Mouse (Mus musculus): ENCODE measurements around the gene Rag1. TPM values are rescaled to one million over a fixed set of nuclear protein-coding genes. Genes with fewer than 3 reads are reported as not detected.

Rag1 gene
- polyA plus RNA-seq, 1 experiment, result not detected

- Histone ChIP-seq H3K4me1 (ENCODE audit: control insufficient read depth, insufficient read depth, insufficient read length, low read length) (no peaks in the 10 kb centered on the region), H3K4me3 (ENCODE audit: low read depth, low read length) (no peak overlapping the region), H3K36me3 (ENCODE audit: control insufficient read depth, insufficient read depth, low read length) (no peaks in the 10 kb centered on the region), H3K27me3 (ENCODE audit: control insufficient read depth, insufficient read depth, low read length) (no peaks in the 10 kb centered on the region), H3K27ac (ENCODE audit: insufficient read depth, low read depth, low read length) (no peak overlapping the region)
- TF ChIP-seq CTCF (IDR thresholded peaks at IDR 0.05; ENCODE audit: extremely low read depth, insufficient read length, insufficient replicate concordance, low read depth, low read length), result no peak
- no peak for TF ChIP-seq POLR2A (IDR thresholded peaks at IDR 0.05; ENCODE audit: low read depth, low read length)
- WGBS, result 63% methylated on average over 7 of the region's 7 CpGs
Measured at GRCm38 (mm10) chr2:101638979-101639839, 10.1 kb downstream of the Rag1 start.

GRCm38 (mm10) chr2:101628297-101629236, 20.7 kb downstream of the Rag1 start:
- Histone ChIP-seq H3K27me3 (ENCODE audit: control insufficient read depth, insufficient read depth, low read length) (no peaks in the 10 kb centered on the region), H3K4me3 (ENCODE audit: low read depth, low read length) (peak overlapping the region; percentile 89), H3K36me3 (ENCODE audit: control insufficient read depth, insufficient read depth, low read length) (no peaks in the 10 kb centered on the region), H3K27ac (ENCODE audit: insufficient read depth, low read depth, low read length) (peak overlapping the region; percentile 51), H3K4me1 (ENCODE audit: control insufficient read depth, insufficient read depth, insufficient read length, low read length) (no peaks in the 10 kb centered on the region)
- 3% methylated on average over 31 of the region's 31 CpGs for WGBS
- TF ChIP-seq CTCF (IDR thresholded peaks at IDR 0.05; ENCODE audit: extremely low read depth, insufficient read length, insufficient replicate concordance, low read depth, low read length), result peak; percentile 5; the same call in 1 of the 2 replicates
- TF ChIP-seq POLR2A (IDR thresholded peaks at IDR 0.05; ENCODE audit: low read depth, low read length), result no peak

GRCm38 (mm10) chr2:101627227-101627626, 22.1 kb downstream of the Rag1 start:
- H3K27me3 ChIP-seq (ENCODE audit: control insufficient read depth, insufficient read depth, low read length), result no peaks in the 10 kb centered on the region
- no peaks in the 10 kb centered on the region for H3K36me3 ChIP-seq (ENCODE audit: control insufficient read depth, insufficient read depth, low read length)
- H3K4me1 ChIP-seq (ENCODE audit: control insufficient read depth, insufficient read depth, insufficient read length, low read length), result no peaks in the 10 kb centered on the region
- no peak overlapping the region for H3K27ac ChIP-seq (ENCODE audit: insufficient read depth, low read depth, low read length)
- no peak overlapping the region for H3K4me3 ChIP-seq (ENCODE audit: low read depth, low read length)
- no peak for TF ChIP-seq POLR2A (IDR thresholded peaks at IDR 0.05; ENCODE audit: low read depth, low read length)
- TF ChIP-seq CTCF (IDR thresholded peaks at IDR 0.05; ENCODE audit: extremely low read depth, insufficient read length, insufficient replicate concordance, low read depth, low read length), result no peak

GRCm38 (mm10) chr2:101624526-101624925, 24.8 kb downstream of the Rag1 start, which contains the start of gene Rag2:
TSS of gene Rag2 (plus strand) at chr2:101624718.
- H3K4me1 ChIP-seq (ENCODE audit: control insufficient read depth, insufficient read depth, insufficient read length, low read length), result no peaks in the 10 kb centered on the region
- no peak within 1 kb of the TSS for H3K27ac ChIP-seq (ENCODE audit: insufficient read depth, low read depth, low read length)
- TF ChIP-seq POLR2A (IDR thresholded peaks at IDR 0.05; ENCODE audit: low read depth, low read length) (no peak), CTCF (IDR thresholded peaks at IDR 0.05; ENCODE audit: extremely low read depth, insufficient read length, insufficient replicate concordance, low read depth, low read length) (no peak)
- H3K36me3 ChIP-seq (ENCODE audit: control insufficient read depth, insufficient read depth, low read length), result no peaks in the 10 kb centered on the region
- H3K27me3 ChIP-seq (ENCODE audit: control insufficient read depth, insufficient read depth, low read length), result no peaks in the 10 kb centered on the region; the same call in 1 of the 2 replicates
- 60% methylated on average over 4 of the region's 4 CpGs for WGBS
- H3K4me3 ChIP-seq (ENCODE audit: low read depth, low read length), result no peak within 1 kb of the TSS

- H3K36me3 ChIP-seq (ENCODE audit: control insufficient read depth, insufficient read depth, low read length), result no peaks in the 10 kb centered on the region
- H3K4me3 ChIP-seq (ENCODE audit: low read depth, low read length), result no peak overlapping the region
- H3K4me1 ChIP-seq (ENCODE audit: control insufficient read depth, insufficient read depth, insufficient read length, low read length), result no peaks in the 10 kb centered on the region
- no peak overlapping the region for H3K27ac ChIP-seq (ENCODE audit: insufficient read depth, low read depth, low read length)
- WGBS, result 63% methylated on average over 2 of the region's 2 CpGs
- no peaks in the 10 kb centered on the region; the same call in 1 of the 2 replicates for H3K27me3 ChIP-seq (ENCODE audit: control insufficient read depth, insufficient read depth, low read length)
- no peak for TF ChIP-seq CTCF (IDR thresholded peaks at IDR 0.05; ENCODE audit: extremely low read depth, insufficient read length, insufficient replicate concordance, low read depth, low read length)
- TF ChIP-seq POLR2A (IDR thresholded peaks at IDR 0.05; ENCODE audit: low read depth, low read length), result no peak
Measured at GRCm38 (mm10) chr2:101624011-101624410, 25.3 kb downstream of the Rag1 start.

- H3K36me3 ChIP-seq (ENCODE audit: control insufficient read depth, insufficient read depth, low read length), result no peaks in the 10 kb centered on the region
- TF ChIP-seq POLR2A (IDR thresholded peaks at IDR 0.05; ENCODE audit: low read depth, low read length) (no peak), CTCF (IDR thresholded peaks at IDR 0.05; ENCODE audit: extremely low read depth, insufficient read length, insufficient replicate concordance, low read depth, low read length) (no peak)
- no peaks in the 10 kb centered on the region for H3K4me1 ChIP-seq (ENCODE audit: control insufficient read depth, insufficient read depth, insufficient read length, low read length)
- WGBS, result 68% methylated on average over 2 of the region's 2 CpGs
- H3K27ac ChIP-seq (ENCODE audit: insufficient read depth, low read depth, low read length), result no peak overlapping the region
- no peaks in the 10 kb centered on the region; the same call in 1 of the 2 replicates for H3K27me3 ChIP-seq (ENCODE audit: control insufficient read depth, insufficient read depth, low read length)
- H3K4me3 ChIP-seq (ENCODE audit: low read depth, low read length), result no peak overlapping the region
Measured at GRCm38 (mm10) chr2:101623042-101623441, 26.3 kb downstream of the Rag1 start.

Data from small intestine, adult 2 months (tissue).